Mouse (Mus musculus) limb, embryonic 12.5 days (tissue): ENCODE data around the gene Cfap100. TPM values are rescaled to one million over a fixed set of nuclear protein-coding genes. Genes with fewer than 3 reads are reported as not detected.

ENCODE experiments used
- ATAC-seq: fragments of 200-750 bp; cut with Nextera tagmentation; 2 replicates; pipeline ENCODE4 v1.8.0; 2017; ENCODE audit warnings: low read depth, moderate TSS enrichment; ENCODE audit not compliant: insufficient number of reproducible peaks, insufficient read depth, low FRiP score, low TSS enrichment
- H3K27ac ChIP-seq: fragments of 300-500 bp; sonication (generic); 2 replicates; pipeline ENCODE4 v1.5.1; 2016; ENCODE audit warnings: mild to moderate bottlenecking, moderate library complexity
- H3K27me3 ChIP-seq: fragments of 300-500 bp; sonication (generic); 2 replicates; pipeline ENCODE4 v1.6.1; 2016; ENCODE audit warnings: mild to moderate bottlenecking, moderate library complexity
- H3K36me3 ChIP-seq: fragments of 300-500 bp; sonication (generic); 2 replicates; pipeline ENCODE4 v1.6.1; 2016; ENCODE audit warnings: mild to moderate bottlenecking, moderate library complexity
- H3K4me1 ChIP-seq: fragments of 300-500 bp; sonication (generic); replicated peaks from 2 replicates; pipeline ENCODE4 v1.6.1; 2016
- H3K4me2 ChIP-seq: fragments of 300-500 bp; sonication (generic); 2 replicates; pipeline ENCODE4 v1.6.1; 2016; ENCODE audit warnings: mild to moderate bottlenecking, moderate library complexity
- H3K4me3 ChIP-seq: fragments of 300-500 bp; sonication (generic); replicated peaks from 2 replicates; pipeline ENCODE4 v1.5.1; 2016; ENCODE audit warnings: mild to moderate bottlenecking
- H3K9ac ChIP-seq: fragments of 300-500 bp; sonication (generic); replicated peaks from 2 replicates; pipeline ENCODE4 v1.6.1; 2016; ENCODE audit warnings: mild to moderate bottlenecking, moderate library complexity
- H3K9me3 ChIP-seq: fragments of 300-500 bp; sonication (generic); 2 replicates; pipeline ENCODE4 v1.6.1; 2016; ENCODE audit warnings: mild to moderate bottlenecking, moderate library complexity
- WGBS: fragments of 180-500 bp; shearing (Covaris S2); methylation state at CpG from one replicate; pipeline ENCODE4 v1.1.7; 2016; 5-methylcytosine and 5-hydroxymethylcytosine counted together
- polyA plus RNA-seq: library from polyadenylated mRNA; unstranded; fragments of >200 nt; fragmentation: Nextera tagmentation; extraction: Ambion mirVana; gene quantifications from 2 replicates; pipeline ENCODE4 v1.2.1, GENCODE M21; 2016

Cfap100 gene
- polyA plus RNA-seq, 1 experiment from 2014 or later: 0.18 TPM

- no peaks in the 10 kb centered on the region for H3K27me3 ChIP-seq
- H3K4me2 ChIP-seq: no peak overlapping the region
- no peak overlapping the region for H3K9ac ChIP-seq
- peaks cover 58% of the 10 kb centered on the region for H3K36me3 ChIP-seq
- H3K4me1 ChIP-seq: peaks cover 15% of the 10 kb centered on the region
- no peak for ATAC-seq
- no peak overlapping the region for H3K4me3 ChIP-seq
- H3K9me3 ChIP-seq: no peaks in the 10 kb centered on the region
- no peak overlapping the region for H3K27ac ChIP-seq
- WGBS: 90% methylated on average over 4 of the region's 4 CpGs
These were observed 54.0 kb downstream of the Cfap100 start for GRCm38 (mm10) chr6:90374647-90375046.

GRCm38 (mm10) chr6:90369725-90370553, 58.7 kb downstream of the Cfap100 start:
- no peaks in the 10 kb centered on the region for H3K9me3 ChIP-seq
- H3K9ac ChIP-seq: peak overlapping the region; percentile 80
- no peaks in the 10 kb centered on the region for H3K27me3 ChIP-seq
- peaks cover 20% of the 10 kb centered on the region for H3K36me3 ChIP-seq
- under 1% methylated on average over 89 of the region's 98 CpGs for WGBS
- peak overlapping the region; percentile 98 for H3K4me2 ChIP-seq
- peak; percentile 70; the same call in 1 of the 2 replicates for ATAC-seq
- H3K4me3 ChIP-seq: peak overlapping the region; percentile 96
- H3K27ac ChIP-seq: peak overlapping the region; percentile 68; the same call in 1 of the 2 replicates
- peaks cover 15% of the 10 kb centered on the region for H3K4me1 ChIP-seq

- peaks cover 12% of the 10 kb centered on the region for H3K36me3 ChIP-seq
- 7% methylated on average over 41 of the region's 41 CpGs for WGBS
- no peaks in the 10 kb centered on the region for H3K9me3 ChIP-seq
- peak within 1 kb of the TSS; percentile 98 for H3K4me2 ChIP-seq
- peak; percentile 96 for ATAC-seq
- peak within 1 kb of the TSS; percentile 68; the same call in 1 of the 2 replicates for H3K27ac ChIP-seq
- H3K4me3 ChIP-seq: peak within 1 kb of the TSS; percentile 96
- H3K4me1 ChIP-seq: peaks cover 15% of the 10 kb centered on the region
- peak within 1 kb of the TSS; percentile 80 for H3K9ac ChIP-seq
- no peaks in the 10 kb centered on the region for H3K27me3 ChIP-seq
These were observed 59.4 kb downstream of the Cfap100 start, which contains the start of gene Zxdc for GRCm38 (mm10) chr6:90368976-90369724. Gene Zxdc, plus strand, starts transcription at chr6:90369492.

- H3K27me3 ChIP-seq: no peaks in the 10 kb centered on the region
- 86% methylated on average over 5 of the region's 5 CpGs for WGBS
- H3K9ac ChIP-seq: no peak overlapping the region
- no peaks in the 10 kb centered on the region for H3K9me3 ChIP-seq
- no peak overlapping the region for H3K27ac ChIP-seq
- H3K36me3 ChIP-seq: no peaks in the 10 kb centered on the region
- peaks cover 19% of the 10 kb centered on the region for H3K4me1 ChIP-seq
- no peak overlapping the region for H3K4me2 ChIP-seq
- no peak overlapping the region for H3K4me3 ChIP-seq
- no peak for ATAC-seq
These were observed 65.3 kb downstream of the Cfap100 start for GRCm38 (mm10) chr6:90363301-90363700.

- no peak for ATAC-seq
- WGBS: 86% methylated on average over 6 of the region's 6 CpGs
- Histone ChIP-seq H3K4me2 (no peak overlapping the region), H3K4me1 (peaks cover 19% of the 10 kb centered on the region), H3K9ac (no peak overlapping the region), H3K36me3 (no peaks in the 10 kb centered on the region), H3K27me3 (no peaks in the 10 kb centered on the region), H3K9me3 (no peaks in the 10 kb centered on the region), H3K27ac (0 out of 2 replicates have a peak overlapping the region, but pooled peaks have one; percentile 78), H3K4me3 (no peak overlapping the region)
These were observed 67.5 kb downstream of the Cfap100 start for GRCm38 (mm10) chr6:90360922-90361614.

- ATAC-seq: peak; percentile 81
These were observed 68.4 kb downstream of the Cfap100 start for GRCm38 (mm10) chr6:90360024-90360781.

GRCm38 (mm10) chr6:90359445-90359844, 69.2 kb downstream of the Cfap100 start:
- ATAC-seq: no peak; the same call in 1 of the 2 replicates

More at GRCm38 (mm10) chr6:90360024-90360781, 68.4 kb downstream of the Cfap100 start:
- Histone ChIP-seq H3K27me3 (no peaks in the 10 kb centered on the region), H3K27ac (peak overlapping the region; percentile 78), H3K4me1 (peaks cover 19% of the 10 kb centered on the region), H3K4me2 (peak overlapping the region; percentile 8; the same call in 1 of the 2 replicates), H3K4me3 (no peak overlapping the region), H3K36me3 (no peaks in the 10 kb centered on the region), H3K9ac (no peak overlapping the region), H3K9me3 (no peaks in the 10 kb centered on the region)
- WGBS: 28% methylated on average over 7 of the region's 7 CpGs

GRCm38 (mm10) chr6:90358142-90358541, 70.5 kb downstream of the Cfap100 start:
- no peak overlapping the region for H3K9ac ChIP-seq
- no peak overlapping the region for H3K4me2 ChIP-seq
- peaks cover 19% of the 10 kb centered on the region for H3K4me1 ChIP-seq
- H3K9me3 ChIP-seq: no peaks in the 10 kb centered on the region; the same call in 1 of the 2 replicates
- WGBS: 65% methylated on average over 5 of the region's 5 CpGs
- no peaks in the 10 kb centered on the region for H3K27me3 ChIP-seq
- no peak for ATAC-seq
- no peak overlapping the region for H3K4me3 ChIP-seq
- no peak overlapping the region for H3K27ac ChIP-seq
- H3K36me3 ChIP-seq: no peaks in the 10 kb centered on the region

More at GRCm38 (mm10) chr6:90359445-90359844, 69.2 kb downstream of the Cfap100 start:
- Histone ChIP-seq H3K4me2 (no peak overlapping the region), H3K27ac (peak overlapping the region; percentile 78), H3K27me3 (no peaks in the 10 kb centered on the region), H3K4me1 (peaks cover 19% of the 10 kb centered on the region), H3K9ac (no peak overlapping the region), H3K36me3 (no peaks in the 10 kb centered on the region), H3K9me3 (no peaks in the 10 kb centered on the region), H3K4me3 (no peak overlapping the region)
- 89% methylated on average over 2 of the region's 2 CpGs for WGBS
